Mouse (Mus musculus): ENCODE data around the gene Ntsr1. TPM values are rescaled to one million over a fixed set of nuclear protein-coding genes. Genes with fewer than 3 reads are reported as not detected.
A peak's percentile ranks its signal among the peaks of the same experiment; 100 is the strongest.

The Ntsr1 gene
- polyA plus RNA-seq, 1 experiment from 2014 or later: 13.4 TPM

DNA sequence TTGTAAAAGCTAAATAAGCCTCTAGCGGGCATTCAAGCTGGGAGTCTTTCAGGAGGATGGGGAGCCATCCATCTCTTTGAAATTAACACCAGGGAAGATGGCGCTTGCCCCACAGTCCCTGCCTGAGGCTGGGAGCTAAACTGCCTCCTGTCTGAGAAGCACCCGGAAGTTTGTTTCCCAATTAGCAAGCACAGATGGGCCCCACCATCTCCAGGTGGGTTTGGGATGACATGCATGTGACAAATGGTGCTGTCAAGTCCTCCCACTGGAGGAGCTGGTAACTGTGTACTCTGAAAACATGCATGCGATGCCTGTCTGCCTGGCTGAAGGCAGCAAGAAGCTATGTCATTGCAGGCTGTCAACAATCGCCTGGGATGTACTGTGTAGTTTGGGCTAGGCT, 64.1 kb downstream of the Ntsr1 start:
- H3K9ac ChIP-seq (replicated peaks; ENCODE audit: low read depth, low read length): no peak overlapping the region
- WGBS: 25% methylated on average over 5 of the region's 5 CpGs

DNA sequence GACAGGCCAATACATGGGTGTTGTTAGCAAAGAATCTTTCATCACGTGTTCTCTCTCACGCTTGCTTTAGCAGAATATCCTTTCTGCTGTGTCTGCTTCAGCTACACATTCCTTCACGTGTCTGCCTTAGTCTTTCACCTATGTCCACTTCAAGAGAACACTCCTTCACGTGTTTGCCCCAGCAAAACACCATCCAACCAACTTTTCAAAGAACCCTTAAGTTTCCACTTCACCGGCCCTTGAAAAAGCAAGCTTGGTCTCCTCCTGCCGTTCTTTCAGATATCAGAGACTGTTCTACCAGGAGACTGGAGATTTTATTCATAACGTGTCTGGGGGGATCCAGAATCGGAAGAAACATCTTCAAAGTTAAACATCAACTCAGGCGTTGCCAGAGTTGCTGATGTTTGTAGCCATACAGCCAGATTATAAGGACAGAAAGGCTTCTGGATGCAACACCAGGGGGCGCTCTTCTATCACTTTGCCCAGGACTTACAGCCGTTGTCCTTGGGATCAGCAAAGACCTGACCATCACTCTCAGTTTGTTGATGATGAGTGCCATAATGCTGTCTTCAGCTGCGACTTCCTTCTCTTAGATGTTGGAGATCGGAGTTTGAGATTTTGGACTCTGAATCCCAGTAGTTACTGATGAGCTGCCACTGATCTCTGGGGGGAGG, 66.6 kb downstream of the Ntsr1 start:
- Histone ChIP-seq H3K9me3 (ENCODE audit: control insufficient read depth, low read length) (no peaks in the 10 kb centered on the region), H3K9ac (replicated peaks; ENCODE audit: low read depth, low read length) (no peak overlapping the region)

More for the DNA sequence above, 64.1 kb downstream of the Ntsr1 start:
- no peaks in the 10 kb centered on the region for H3K27me3 ChIP-seq (replicated peaks; ENCODE audit: control insufficient read depth, insufficient read depth, low read length)
- H3K36me3 ChIP-seq (ENCODE audit: control insufficient read depth, insufficient read depth): no peaks in the 10 kb centered on the region
- peak; percentile 49 for ATAC-seq
- H3K9me3 ChIP-seq (ENCODE audit: control insufficient read depth, low read length): no peaks in the 10 kb centered on the region
- H3K4me1 ChIP-seq (replicated peaks; ENCODE audit: control insufficient read depth, insufficient read depth, low read length): peaks cover 10% of the 10 kb centered on the region; the same call in 1 of the 2 replicates
- H3K4me3 ChIP-seq (replicated peaks; ENCODE audit: low read length): no peak overlapping the region
- H3K27ac ChIP-seq (ENCODE audit: low read length): no peak overlapping the region
- no peak overlapping the region for H3K4me2 ChIP-seq (ENCODE audit: low read length)

DNA sequence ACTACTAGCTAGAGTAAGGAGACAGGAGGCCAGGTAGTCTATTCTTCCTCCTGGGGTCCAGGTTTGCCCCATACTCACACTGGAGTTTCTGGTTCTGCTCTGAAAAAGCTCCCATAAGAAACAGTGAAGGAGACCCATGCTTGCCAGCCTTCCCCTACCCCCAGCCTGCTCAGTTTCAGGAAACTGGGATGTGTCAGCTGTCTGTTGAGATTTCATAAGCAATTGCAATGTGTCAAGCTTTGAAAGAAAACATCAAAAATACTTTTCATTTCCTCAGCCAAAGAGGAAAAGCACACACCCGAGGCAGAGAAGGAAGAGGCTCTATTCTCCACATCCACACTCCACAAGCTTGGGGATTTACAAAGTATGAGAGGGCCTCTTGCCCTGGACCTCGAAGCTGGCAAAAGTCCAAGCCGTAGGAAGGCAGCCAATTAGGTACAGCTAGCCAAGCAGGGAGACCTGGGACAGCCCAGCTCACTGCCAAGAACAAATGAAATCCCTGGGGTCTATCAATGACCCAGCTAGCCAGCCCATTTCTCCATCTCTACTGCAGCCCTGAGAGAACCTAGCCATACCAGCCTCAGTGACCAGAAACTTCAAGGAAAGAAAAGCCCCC, 69.4 kb downstream of the Ntsr1 start:
- H3K9me3 ChIP-seq (ENCODE audit: control insufficient read depth, low read length): no peaks in the 10 kb centered on the region
- no peak overlapping the region for H3K27ac ChIP-seq (ENCODE audit: low read length)
- no peaks in the 10 kb centered on the region for H3K36me3 ChIP-seq (ENCODE audit: control insufficient read depth, insufficient read depth)
- no peak overlapping the region for H3K4me3 ChIP-seq (replicated peaks; ENCODE audit: low read length)
- H3K4me2 ChIP-seq (ENCODE audit: low read length): no peak overlapping the region
- H3K9ac ChIP-seq (replicated peaks; ENCODE audit: low read depth, low read length): no peak overlapping the region
- ATAC-seq: peak; percentile 72
- peaks cover 10% of the 10 kb centered on the region for H3K4me1 ChIP-seq (replicated peaks; ENCODE audit: control insufficient read depth, insufficient read depth, low read length)
- 21% methylated on average over 3 of the region's 3 CpGs for WGBS
- H3K27me3 ChIP-seq (replicated peaks; ENCODE audit: control insufficient read depth, insufficient read depth, low read length): no peaks in the 10 kb centered on the region

More for the DNA sequence above, 66.6 kb downstream of the Ntsr1 start:
- H3K4me3 ChIP-seq (replicated peaks; ENCODE audit: low read length): no peak overlapping the region
- no peaks in the 10 kb centered on the region for H3K36me3 ChIP-seq (ENCODE audit: control insufficient read depth, insufficient read depth)
- WGBS: 34% methylated on average over 13 of the region's 13 CpGs
- no peak for ATAC-seq
- peaks cover 17% of the 10 kb centered on the region for H3K4me1 ChIP-seq (replicated peaks; ENCODE audit: control insufficient read depth, insufficient read depth, low read length)
- no peak overlapping the region for H3K27ac ChIP-seq (ENCODE audit: low read length)
- no peaks in the 10 kb centered on the region for H3K27me3 ChIP-seq (replicated peaks; ENCODE audit: control insufficient read depth, insufficient read depth, low read length)
- H3K4me2 ChIP-seq (ENCODE audit: low read length): no peak overlapping the region

GRCm38 (mm10) chr2:180576482-180576881, 76.7 kb downstream of the Ntsr1 start:
- ATAC-seq: no peak
- H3K27me3 ChIP-seq (replicated peaks; ENCODE audit: control insufficient read depth, insufficient read depth, low read length): no peaks in the 10 kb centered on the region
- no peaks in the 10 kb centered on the region for H3K36me3 ChIP-seq (ENCODE audit: control insufficient read depth, insufficient read depth)
- no peak overlapping the region for H3K4me3 ChIP-seq (replicated peaks; ENCODE audit: low read length)
- no peak overlapping the region for H3K27ac ChIP-seq (ENCODE audit: low read length)
- 37% methylated on average over 4 of the region's 4 CpGs for WGBS
- no peaks in the 10 kb centered on the region for H3K4me1 ChIP-seq (replicated peaks; ENCODE audit: control insufficient read depth, insufficient read depth, low read length)
- H3K4me2 ChIP-seq (ENCODE audit: low read length): no peak overlapping the region
- H3K9me3 ChIP-seq (ENCODE audit: control insufficient read depth, low read length): no peaks in the 10 kb centered on the region
- no peak overlapping the region for H3K9ac ChIP-seq (replicated peaks; ENCODE audit: low read depth, low read length)

DNA sequence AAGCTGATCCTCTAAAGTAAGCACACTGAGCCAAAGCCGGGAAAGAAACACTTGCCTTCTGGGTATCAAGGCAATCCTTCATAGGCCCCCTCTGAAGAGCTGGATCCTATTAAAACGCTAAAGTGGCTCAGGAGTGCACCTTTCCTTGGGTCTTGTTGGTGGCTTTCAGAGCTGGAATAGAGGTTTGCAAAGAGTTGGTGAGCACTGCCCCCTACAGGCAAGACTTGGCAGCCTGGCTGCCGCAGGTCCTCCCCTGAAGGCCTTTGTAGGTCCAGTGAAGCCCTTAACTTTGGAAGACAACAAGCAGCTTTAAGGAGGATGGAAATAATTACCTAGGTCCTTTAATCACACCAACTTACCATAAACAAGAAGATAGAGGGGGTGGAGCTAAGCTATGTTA, 78.9 kb downstream of the Ntsr1 start:
- 6% methylated on average over 3 of the region's 3 CpGs for WGBS
- no peak for ATAC-seq

GRCm38 (mm10) chr2:180581002-180581401, 81.2 kb downstream of the Ntsr1 start, which contains the start of gene Mrgbp:
Gene Mrgbp (plus strand): TSS chr2:180581304.
- Histone ChIP-seq H3K9me3 (ENCODE audit: control insufficient read depth, low read length) (no peaks in the 10 kb centered on the region), H3K36me3 (ENCODE audit: control insufficient read depth, insufficient read depth) (peaks cover 2% of the 10 kb centered on the region; the same call in 1 of the 2 replicates), H3K27me3 (replicated peaks; ENCODE audit: control insufficient read depth, insufficient read depth, low read length) (no peaks in the 10 kb centered on the region), H3K27ac (ENCODE audit: low read length) (no peak within 1 kb of the TSS), H3K4me3 (replicated peaks; ENCODE audit: low read length) (no peak within 1 kb of the TSS), H3K4me1 (replicated peaks; ENCODE audit: control insufficient read depth, insufficient read depth, low read length) (peaks cover 16% of the 10 kb centered on the region), H3K9ac (replicated peaks; ENCODE audit: low read depth, low read length) (no peak within 1 kb of the TSS), H3K4me2 (ENCODE audit: low read length) (no peak within 1 kb of the TSS)
- no peak for ATAC-seq
- 69% methylated on average over 3 of the region's 3 CpGs for WGBS

More for the DNA sequence above, 78.9 kb downstream of the Ntsr1 start:
- H3K4me2 ChIP-seq (ENCODE audit: low read length): no peak overlapping the region
- H3K9me3 ChIP-seq (ENCODE audit: control insufficient read depth, low read length): no peaks in the 10 kb centered on the region
- no peaks in the 10 kb centered on the region for H3K27me3 ChIP-seq (replicated peaks; ENCODE audit: control insufficient read depth, insufficient read depth, low read length)
- no peaks in the 10 kb centered on the region for H3K36me3 ChIP-seq (ENCODE audit: control insufficient read depth, insufficient read depth)
- no peak overlapping the region for H3K4me3 ChIP-seq (replicated peaks; ENCODE audit: low read length)
- H3K9ac ChIP-seq (replicated peaks; ENCODE audit: low read depth, low read length): no peak overlapping the region
- H3K27ac ChIP-seq (ENCODE audit: low read length): no peak overlapping the region
- H3K4me1 ChIP-seq (replicated peaks; ENCODE audit: control insufficient read depth, insufficient read depth, low read length): peaks cover 9% of the 10 kb centered on the region

DNA sequence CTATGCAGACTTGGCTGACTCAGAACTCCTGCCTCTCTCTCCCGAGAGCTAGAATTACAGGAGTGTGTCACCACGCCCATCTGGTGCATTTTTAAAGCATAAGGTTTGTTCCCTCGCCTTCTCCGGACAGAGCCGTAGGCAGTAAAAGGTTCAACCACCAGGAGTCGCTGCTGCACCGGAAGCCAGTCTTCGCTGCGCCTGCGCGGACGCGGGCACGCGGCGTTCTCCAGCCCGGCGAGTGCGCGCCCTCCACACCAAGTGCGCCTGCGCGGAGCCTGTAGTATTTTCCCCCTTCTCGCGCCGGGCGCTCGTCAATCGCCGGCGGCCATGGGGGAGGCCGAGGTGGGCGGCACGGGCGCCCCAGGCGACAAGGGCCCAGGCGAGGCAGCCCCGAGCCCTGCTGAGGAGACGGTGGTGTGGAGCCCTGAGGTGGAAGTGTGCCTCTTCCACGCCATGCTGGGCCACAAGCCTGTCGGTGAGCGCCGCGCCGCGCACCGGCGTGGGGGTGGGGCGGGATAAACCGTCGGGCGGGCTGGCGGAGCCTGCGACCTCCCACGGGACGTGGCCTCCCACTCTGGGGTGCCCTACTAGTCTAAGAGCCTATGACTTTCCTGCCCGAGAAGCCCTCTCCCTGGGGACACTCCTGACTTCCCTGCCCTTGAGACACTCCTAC, 82.8 kb downstream of the Ntsr1 start:
- H3K4me1 ChIP-seq (replicated peaks; ENCODE audit: control insufficient read depth, insufficient read depth, low read length): peaks cover 16% of the 10 kb centered on the region
- no peaks in the 10 kb centered on the region for H3K9me3 ChIP-seq (ENCODE audit: control insufficient read depth, low read length)
- H3K27ac ChIP-seq (ENCODE audit: low read length): peak overlapping the region; percentile 52
- under 1% methylated on average over 48 of the region's 57 CpGs for WGBS
- H3K9ac ChIP-seq (replicated peaks; ENCODE audit: low read depth, low read length): peak overlapping the region; percentile 79
- H3K4me2 ChIP-seq (ENCODE audit: low read length): peak overlapping the region; percentile 87
- H3K36me3 ChIP-seq (ENCODE audit: control insufficient read depth, insufficient read depth): peaks cover 2% of the 10 kb centered on the region; the same call in 1 of the 2 replicates
- H3K4me3 ChIP-seq (replicated peaks; ENCODE audit: low read length): peak overlapping the region; percentile 59
- peak; percentile 74 for ATAC-seq
- H3K27me3 ChIP-seq (replicated peaks; ENCODE audit: control insufficient read depth, insufficient read depth, low read length): no peaks in the 10 kb centered on the region

- WGBS: 32% methylated on average over 6 of the region's 7 CpGs
These were observed 83.4 kb downstream of the Ntsr1 start for GRCm38 (mm10) chr2:180583154-180583507.

DNA sequence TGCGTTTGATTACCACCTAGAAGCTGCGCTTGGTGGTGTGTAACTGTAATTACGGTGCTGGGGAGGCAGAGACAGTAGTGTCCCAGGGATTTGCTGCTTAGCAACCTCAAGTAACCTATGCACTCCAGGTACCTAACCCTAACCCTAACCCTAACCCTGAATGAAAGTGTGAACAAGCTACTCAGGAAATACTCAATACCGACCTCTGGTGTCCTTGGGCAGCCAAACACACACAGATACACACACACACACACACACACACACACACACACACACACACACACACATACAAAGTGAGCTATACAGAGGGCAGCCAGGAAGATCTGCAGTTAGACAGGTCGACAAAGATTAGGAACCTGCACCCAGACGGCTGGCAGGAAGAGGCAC, 89.0 kb downstream of the Ntsr1 start:
- H3K36me3 ChIP-seq (ENCODE audit: control insufficient read depth, insufficient read depth): peaks cover 19% of the 10 kb centered on the region
- WGBS: 46% methylated on average over 6 of the region's 6 CpGs
- no peak; the same call in 1 of the 2 replicates for ATAC-seq

More at GRCm38 (mm10) chr2:180583154-180583507, 83.4 kb downstream of the Ntsr1 start:
- Histone ChIP-seq H3K27me3 (replicated peaks; ENCODE audit: control insufficient read depth, insufficient read depth, low read length) (no peaks in the 10 kb centered on the region), H3K4me3 (replicated peaks; ENCODE audit: low read length) (peak overlapping the region; percentile 59), H3K4me1 (replicated peaks; ENCODE audit: control insufficient read depth, insufficient read depth, low read length) (peaks cover 16% of the 10 kb centered on the region), H3K36me3 (ENCODE audit: control insufficient read depth, insufficient read depth) (peaks cover 2% of the 10 kb centered on the region; the same call in 1 of the 2 replicates), H3K9ac (replicated peaks; ENCODE audit: low read depth, low read length) (peak overlapping the region; percentile 79), H3K9me3 (ENCODE audit: control insufficient read depth, low read length) (no peaks in the 10 kb centered on the region), H3K4me2 (ENCODE audit: low read length) (peak overlapping the region; percentile 87), H3K27ac (ENCODE audit: low read length) (no peak overlapping the region)
- ATAC-seq: no peak; the same call in 1 of the 2 replicates

More for the DNA sequence above, 89.0 kb downstream of the Ntsr1 start:
- Histone ChIP-seq H3K27me3 (replicated peaks; ENCODE audit: control insufficient read depth, insufficient read depth, low read length) (no peaks in the 10 kb centered on the region), H3K9me3 (ENCODE audit: control insufficient read depth, low read length) (no peaks in the 10 kb centered on the region), H3K4me2 (ENCODE audit: low read length) (peak overlapping the region; percentile 92), H3K4me1 (replicated peaks; ENCODE audit: control insufficient read depth, insufficient read depth, low read length) (peaks cover 17% of the 10 kb centered on the region), H3K27ac (ENCODE audit: low read length) (peak overlapping the region; percentile 83), H3K9ac (replicated peaks; ENCODE audit: low read depth, low read length) (peak overlapping the region; percentile 83), H3K4me3 (replicated peaks; ENCODE audit: low read length) (peak overlapping the region; percentile 63)

Data from forebrain, embryonic 16.5 days (tissue).